In genomic region chr2:27447782-27448181, GRCm38 (mm10) we compare ENCODE assay signal across 16 mouse cellular contexts. TPM values are rescaled to one million over a fixed set of nuclear protein-coding genes. Genes with fewer than 3 reads are reported as not detected.
DNase-seq lines count a peak whose midpoint lies in the region; ATAC-seq and TF ChIP-seq lines count a peak whose summit lies in the region.
"Had no signal": no experiment of that assay in that cellular context is flagged by ENCODE, and none has a peak within 500 bp of the region (broad histone marks: within the 10 kb centered on the region; RNA-seq: fewer than 3 reads in every experiment).

No protein-coding gene starts in this region.

- ATAC-seq in stomach, postnatal 0 days (ENCODE audit: low FRiP score, low TSS enrichment): no peak
- ATAC-seq in forebrain, embryonic 12.5 days (ENCODE audit: low FRiP score): no peak
- ATAC-seq: forebrain, embryonic 16.5 days had no signal

- no peak overlapping the region for H3K4me3 ChIP-seq in layer of hippocampus, adult 2 months
- H3K4me3 ChIP-seq in thymus, adult 2 months (ENCODE audit: control insufficient read depth, insufficient read depth, low read length): no peak overlapping the region
- no peak overlapping the region for H3K4me3 ChIP-seq in stomach, postnatal 0 days (ENCODE audit: low read depth, low read length)
- H3K4me3 ChIP-seq in forebrain, embryonic 12.5 days (replicated peaks): no peak overlapping the region
- H3K4me3 ChIP-seq: embryonic facial prominence, embryonic 15.5 days; limb, embryonic 15.5 days; myocyte had no signal

- H3K36me3 ChIP-seq in thymus, adult 2 months (ENCODE audit: control insufficient read depth, insufficient read depth, low read length): peaks cover 50% of the 10 kb centered on the region
- peaks cover 49% of the 10 kb centered on the region for H3K36me3 ChIP-seq in stomach, postnatal 0 days (ENCODE audit: control insufficient read depth, insufficient read depth, low read length)
- H3K36me3 ChIP-seq in forebrain, embryonic 12.5 days (replicated peaks): peaks cover 82% of the 10 kb centered on the region

- H3K4me1 ChIP-seq in thymus, adult 2 months (replicated peaks; ENCODE audit: control insufficient read depth, insufficient read depth, low read length): 0 out of 2 replicates have a peak, but pooled peaks cover 1% of the 10 kb centered on the region
- H3K4me1 ChIP-seq in stomach, postnatal 0 days (replicated peaks; ENCODE audit: control insufficient read depth, insufficient read depth): no peaks in the 10 kb centered on the region
- H3K4me1 ChIP-seq in forebrain, embryonic 12.5 days: peaks cover 12% of the 10 kb centered on the region

- no peak for TF ChIP-seq EP300 in stomach, postnatal 0 days (optimal IDR thresholded peaks at IDR 0.05)

- H3K27ac ChIP-seq in layer of hippocampus, adult 2 months: no peak overlapping the region
- no peak overlapping the region for H3K27ac ChIP-seq in thymus, adult 2 months (ENCODE audit: control insufficient read depth, insufficient read depth, low read length)
- no peak overlapping the region for H3K27ac ChIP-seq in stomach, postnatal 0 days (replicated peaks)
- no peak overlapping the region for H3K27ac ChIP-seq in forebrain, embryonic 12.5 days
- H3K27ac ChIP-seq: embryonic facial prominence, embryonic 15.5 days; limb, embryonic 15.5 days; macrophage had no signal

- TF ChIP-seq POLR2A in thymus, adult 2 months (IDR thresholded peaks at IDR 0.05; ENCODE audit: control insufficient read depth, extremely low read depth, insufficient read depth, low read length, poor library complexity): no peak

- 95% methylated on average over 5 of the region's 5 CpGs for WGBS in thymus, adult 2 months
- 84% methylated on average over 5 of the region's 5 CpGs for WGBS in stomach, postnatal 0 days
- WGBS in forebrain, embryonic 12.5 days: 88% methylated on average over 5 of the region's 5 CpGs

- H3K27me3 ChIP-seq in thymus, adult 2 months (ENCODE audit: control insufficient read depth, insufficient read depth, low read length): no peaks in the 10 kb centered on the region
- no peaks in the 10 kb centered on the region for H3K27me3 ChIP-seq in stomach, postnatal 0 days (ENCODE audit: control insufficient read depth, insufficient read depth, low read length)
- no peaks in the 10 kb centered on the region for H3K27me3 ChIP-seq in forebrain, embryonic 12.5 days
- H3K27me3 ChIP-seq: embryonic facial prominence, embryonic 15.5 days; limb, embryonic 15.5 days had no signal

- peak; percentile 52 for TF ChIP-seq CTCF in layer of hippocampus, adult 2 months (conservative IDR thresholded peaks at IDR 0.05)
- TF ChIP-seq CTCF in thymus, adult 2 months (IDR thresholded peaks at IDR 0.05; ENCODE audit: borderline replicate concordance, control insufficient read depth, extremely low read depth, insufficient read depth, low read length, poor library complexity): peak; percentile 17; the same call in 1 of the 2 replicates
- TF ChIP-seq CTCF in stomach, postnatal 0 days (IDR thresholded peaks at IDR 0.05; ENCODE audit: low read depth): peak; percentile 50

- H3K9me3 ChIP-seq in stomach, postnatal 0 days (ENCODE audit: control insufficient read depth, low read length): no peaks in the 10 kb centered on the region
- H3K9me3 ChIP-seq in forebrain, embryonic 12.5 days: no peaks in the 10 kb centered on the region
- H3K9me3 ChIP-seq: embryonic facial prominence, embryonic 15.5 days; limb, embryonic 15.5 days had no signal

- DNase-seq in embryo, embryonic 10 days (ENCODE audit: low spot score): peak; percentile 29
- no peak for DNase-seq in embryo, embryonic 10.5 days (ENCODE audit: low spot score)
- DNase-seq in layer of hippocampus, adult 2 months (ENCODE audit: low spot score in 2 of 2): no peak
- DNase-seq in layer of hippocampus, adult 8-10 months (ENCODE audit: low spot score in 2 of 2): no peak
- no peak for DNase-seq in thymus, adult 2 months
- no peak for DNase-seq in thymus, adult 18-20 months
- DNase-seq in stomach, postnatal 0 days (ENCODE audit: low spot score): no peak
- DNase-seq: cerebellum, adult 8-10 months; gastrocnemius, postnatal 25 days; right cerebral cortex, postnatal 4 days had no signal

- no peak overlapping the region for H3K4me2 ChIP-seq in stomach, postnatal 0 days (replicated peaks; ENCODE audit: low read depth)
- no peak overlapping the region for H3K4me2 ChIP-seq in forebrain, embryonic 12.5 days
- H3K4me2 ChIP-seq: embryonic facial prominence, embryonic 15.5 days; limb, embryonic 15.5 days had no signal

- H3K9ac ChIP-seq in stomach, postnatal 0 days (ENCODE audit: low read length): no peak overlapping the region
- no peak overlapping the region for H3K9ac ChIP-seq in forebrain, embryonic 12.5 days
- H3K9ac ChIP-seq: embryonic facial prominence, embryonic 15.5 days; limb, embryonic 15.5 days had no signal

RNA-seq across cellular contexts. Expression of gene Brd3os, which starts 5.7 kb away (rescaled TPM):
- 10 to 100 TPM; 23.6 to 24.5 TPM for total RNA-seq in layer of hippocampus, adult 2 months (2021)
- total RNA-seq in layer of hippocampus, adult 8-10 months (2022): 10 to 100 TPM; 23.5 to 28.6 (median 27.9) TPM
- 1.9 and 2.0 TPM in 2 replicates for polyA plus RNA-seq in thymus, adult 2 months (2012; rRNA removed)
- polyA plus RNA-seq in stomach, postnatal 0 days (2015; fragmentation: Nextera tagmentation; extraction: Ambion mirVana): 2.8 and 3.4 TPM in 2 replicates
- polyA plus RNA-seq in forebrain, embryonic 12.5 days (2016; fragmentation: Nextera tagmentation; extraction: Ambion mirVana): 16.4 and 18.4 TPM in 2 replicates

RNA-seq across cellular contexts. Expression of gene Vav2, which starts 20.9 kb away (rescaled TPM):
- total RNA-seq in layer of hippocampus, adult 2 months (2021): 10 to 100 TPM; 10.9 to 11.0 TPM
- total RNA-seq in layer of hippocampus, adult 8-10 months (2022): 10 to 100 TPM in 3 of 4 experiments, 1 to 10 TPM in 1; 9.1 to 12.9 (median 11.8) TPM
- 48.0 and 50.4 TPM in 2 replicates for polyA plus RNA-seq in thymus, adult 2 months (2012; rRNA removed)
- polyA plus RNA-seq in stomach, postnatal 0 days (2015; fragmentation: Nextera tagmentation; extraction: Ambion mirVana): 2.7 and 2.9 TPM in 2 replicates
- polyA plus RNA-seq in forebrain, embryonic 12.5 days (2016; fragmentation: Nextera tagmentation; extraction: Ambion mirVana): 15.0 and 17.2 TPM in 2 replicates

RNA-seq across cellular contexts. Expression of gene Brd3, which starts 59.7 kb away (rescaled TPM):
- total RNA-seq in layer of hippocampus, adult 2 months (2021): 10 to 100 TPM; 43.6 to 51.8 TPM
- 10 to 100 TPM; 40.6 to 47.9 (median 46.6) TPM for total RNA-seq in layer of hippocampus, adult 8-10 months (2022)
- 53.5 and 74.9 TPM in 2 replicates for polyA plus RNA-seq in thymus, adult 2 months (2012; rRNA removed)
- 41.0 and 48.3 TPM in 2 replicates for polyA plus RNA-seq in stomach, postnatal 0 days (2015; fragmentation: Nextera tagmentation; extraction: Ambion mirVana)
- 140 and 155 TPM in 2 replicates for polyA plus RNA-seq in forebrain, embryonic 12.5 days (2016; fragmentation: Nextera tagmentation; extraction: Ambion mirVana)
